Mouse (Mus musculus) left cerebral cortex, adult 2 months (tissue): Measurements from ENCODE around the gene BC107364. TPM values are rescaled to one million over a fixed set of nuclear protein-coding genes. Genes with fewer than 3 reads are reported as not detected.
"Not testable (repeated sequence)": the region's sequence is repeated elsewhere in the genome, so short reads cannot be mapped to it uniquely, and the experiment has no call there.

ENCODE experiments used
- DNase-seq, 2 experiments: peaks; one replicate each; pipeline ENCODE4 v3.0.0; 2021 to 2022; ENCODE audit warnings: low spot score in 2 of 2, mixed read lengths in 1 of 2; ENCODE audit errors: extremely low spot score in 1 of 2
- H3K27ac ChIP-seq: fragments of 200-600 bp; 2 replicates; pipeline ENCODE4 v1.8.1; 2022
- H3K4me3 ChIP-seq: fragments of 200-600 bp; 2 replicates; pipeline ENCODE4 v1.8.1; 2022
- CTCF ChIP-seq: fragments of 200-600 bp; IDR thresholded peaks from 2 replicates; pipeline ENCODE4 v1.8.1; 2022; ENCODE audit warnings: antibody characterized with exemption, mild to moderate bottlenecking, moderate library complexity
- intact Hi-C: fragments of 180-260 bp; cut with DNase I; formaldehyde crosslinking; loops from one replicate; pipeline ENCODE4 v1.15.1; 2025
- total RNA-seq, 2 experiments: library from RNA; stranded (reverse); gene quantifications; 2 replicates each; pipeline ENCODE4 v1.2.3; 2021

The BC107364 gene
- total RNA-seq, 2 experiments from 2014 or later: not detected

- TF ChIP-seq CTCF: no peak
- intact Hi-C loops: no loop called here
- Histone ChIP-seq H3K4me3 (no peak overlapping the region), H3K27ac (no peak overlapping the region)
- no peak for DNase-seq
These were observed 42.8 kb upstream of the BC107364 start for GRCm38 (mm10) chr3:96494912-96495311.

- intact Hi-C loops, H3K4me3 ChIP-seq, DNase-seq, H3K27ac ChIP-seq: not testable (repeated sequence)
These were observed 42.4 kb upstream of the BC107364 start for GRCm38 (mm10) chr3:96494456-96494855.

DNA sequence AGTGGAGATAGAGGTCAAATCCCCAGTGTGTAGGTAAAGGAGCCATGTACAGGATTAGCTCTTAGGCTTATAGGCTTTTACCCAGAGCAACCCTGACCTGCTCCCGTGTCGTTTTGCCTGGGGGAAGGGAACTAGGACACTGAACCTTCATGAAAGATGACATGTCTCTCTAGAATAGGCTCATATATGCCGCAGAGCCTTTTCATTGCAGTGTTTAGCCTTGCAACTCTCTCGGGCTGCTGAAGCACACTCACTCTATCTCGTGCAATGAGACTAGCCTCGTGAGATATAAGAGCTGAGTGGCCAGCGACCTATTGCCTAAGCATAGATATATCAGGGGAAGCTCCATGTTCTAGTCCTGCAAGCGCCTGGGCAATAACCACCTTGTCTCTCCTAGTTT lies 37.5 kb upstream of the BC107364 start:
- H3K4me3 ChIP-seq, DNase-seq, intact Hi-C loops: not testable (repeated sequence)
- H3K27ac ChIP-seq: peak overlapping the region; percentile 81

DNA sequence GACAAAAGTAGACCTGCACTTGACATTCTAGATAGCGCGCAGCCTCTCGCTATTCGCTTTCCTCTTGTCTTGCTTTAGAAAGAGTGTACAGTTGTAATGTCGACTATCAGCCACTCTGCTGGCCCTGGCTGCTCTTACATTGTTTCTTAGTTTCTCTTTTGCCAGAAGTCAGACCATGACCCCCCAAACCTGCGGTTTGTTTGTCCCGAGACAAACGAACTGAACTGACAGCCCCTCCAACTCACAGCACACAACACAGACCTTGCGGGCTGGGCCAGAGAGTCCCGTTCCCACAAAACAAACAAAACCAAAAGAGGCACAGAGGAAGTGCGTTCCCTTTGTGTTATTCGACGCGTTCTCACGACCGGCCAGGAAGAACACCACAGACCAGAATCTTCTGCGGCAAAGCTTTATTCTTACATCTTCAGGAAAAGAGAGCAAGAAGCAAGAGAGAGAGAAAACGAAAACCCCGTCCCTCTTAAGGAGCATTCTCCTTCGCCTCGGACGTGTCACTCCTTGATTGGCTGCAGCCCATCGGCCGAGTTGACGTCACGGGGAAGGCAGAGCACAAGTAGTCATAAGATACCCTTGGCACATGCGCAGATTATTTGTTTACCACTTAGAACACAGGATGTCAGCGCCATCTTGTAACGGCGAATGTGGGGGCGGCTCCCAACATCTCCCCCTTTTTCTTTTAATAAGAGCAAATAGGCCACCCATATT lies 37.0 kb upstream of the BC107364 start:
- DNase-seq, intact Hi-C loops: not testable (repeated sequence)
- Histone ChIP-seq H3K27ac (peak overlapping the region; percentile 84), H3K4me3 (0 out of 2 replicates have a peak overlapping the region, but pooled peaks have one; percentile 29)

- intact Hi-C loops, DNase-seq: not testable (repeated sequence)
- Histone ChIP-seq H3K4me3 (peak overlapping the region; percentile 48), H3K27ac (peak overlapping the region; percentile 76; the same call in 1 of the 2 replicates)
These were observed 36.3 kb upstream of the BC107364 start for GRCm38 (mm10) chr3:96488290-96488906.

- peak; percentile 17 for TF ChIP-seq CTCF
- intact Hi-C loops: no loop called here
- no peak for DNase-seq
- H3K27ac ChIP-seq: peak overlapping the region; percentile 76; the same call in 1 of the 2 replicates
- peak overlapping the region; percentile 48 for H3K4me3 ChIP-seq
These were observed 35.6 kb upstream of the BC107364 start for GRCm38 (mm10) chr3:96487596-96488289.

DNA sequence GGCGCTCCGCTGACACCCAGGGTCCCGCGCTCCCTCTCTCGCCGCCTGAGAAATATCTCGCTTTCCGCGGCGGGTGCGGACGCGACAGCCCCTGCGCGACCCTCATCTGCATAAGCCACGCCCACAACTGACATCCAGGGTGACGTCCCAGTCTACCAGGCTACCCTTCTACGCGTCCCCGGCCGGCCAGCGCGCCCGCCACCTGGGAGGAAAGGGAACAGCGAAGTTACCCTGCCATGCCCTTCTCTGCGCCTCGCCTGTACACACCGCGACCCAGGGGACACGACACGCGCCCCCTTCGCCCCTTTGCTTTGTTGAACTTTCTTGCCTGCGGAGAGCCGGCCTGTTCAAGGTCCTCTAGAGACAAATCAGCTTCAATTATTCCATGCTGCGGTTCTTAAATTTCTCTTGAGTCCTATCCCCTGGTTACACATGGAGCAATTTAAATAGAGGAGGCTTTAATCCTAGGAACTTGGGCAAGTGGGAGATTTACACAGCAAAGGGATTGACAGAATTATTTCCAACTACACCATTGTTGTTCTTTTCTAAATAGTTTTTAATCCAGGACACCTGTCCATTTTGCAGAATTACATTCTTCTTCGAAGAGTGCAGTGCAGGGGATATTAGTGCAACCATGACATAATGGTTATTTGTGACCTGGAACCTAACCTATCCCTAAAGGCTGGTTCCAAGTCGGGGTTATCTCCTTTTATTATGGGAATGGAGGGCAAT lies 34.9 kb upstream of the BC107364 start:
- peak overlapping the region; percentile 33; the same call in 1 of the 2 replicates for H3K4me3 ChIP-seq
- DNase-seq, H3K27ac ChIP-seq, intact Hi-C loops: not testable (repeated sequence)

DNA sequence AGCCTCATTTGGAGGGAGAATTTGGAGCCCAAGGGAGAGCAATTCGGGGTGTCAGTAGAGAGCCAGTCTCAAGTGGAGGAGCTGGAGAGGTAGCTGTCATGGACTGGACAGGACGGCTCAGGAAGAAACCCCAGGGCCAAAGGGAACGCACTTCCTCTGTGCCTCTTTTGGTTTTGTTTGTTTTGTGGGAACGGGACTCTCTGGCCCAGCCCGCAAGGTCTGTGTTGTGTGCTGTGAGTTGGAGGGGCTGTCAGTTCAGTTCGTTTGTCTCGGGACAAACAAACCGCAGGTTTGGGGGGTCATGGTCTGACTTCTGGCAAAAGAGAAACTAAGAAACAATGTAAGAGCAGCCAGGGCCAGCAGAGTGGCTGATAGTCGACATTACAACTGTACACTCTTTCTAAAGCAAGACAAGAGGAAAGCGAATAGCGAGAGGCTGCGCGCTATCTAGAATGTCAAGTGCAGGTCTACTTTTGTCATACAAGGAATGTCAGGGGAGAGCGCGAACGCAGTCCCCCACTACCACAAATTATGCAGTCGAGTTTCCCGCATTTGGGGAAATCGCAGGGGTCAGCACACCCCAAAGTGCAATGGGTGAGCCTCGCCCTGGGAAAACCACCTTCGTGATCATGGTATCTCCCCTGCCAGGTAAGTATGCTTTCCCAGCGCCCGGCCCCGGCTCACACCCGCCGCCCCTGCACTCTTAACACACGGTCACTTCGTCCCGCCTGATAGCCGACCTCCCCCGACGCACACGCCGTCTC lies 34.1 kb upstream of the BC107364 start:
- intact Hi-C loops, H3K4me3 ChIP-seq, H3K27ac ChIP-seq, DNase-seq: not testable (repeated sequence)

DNA sequence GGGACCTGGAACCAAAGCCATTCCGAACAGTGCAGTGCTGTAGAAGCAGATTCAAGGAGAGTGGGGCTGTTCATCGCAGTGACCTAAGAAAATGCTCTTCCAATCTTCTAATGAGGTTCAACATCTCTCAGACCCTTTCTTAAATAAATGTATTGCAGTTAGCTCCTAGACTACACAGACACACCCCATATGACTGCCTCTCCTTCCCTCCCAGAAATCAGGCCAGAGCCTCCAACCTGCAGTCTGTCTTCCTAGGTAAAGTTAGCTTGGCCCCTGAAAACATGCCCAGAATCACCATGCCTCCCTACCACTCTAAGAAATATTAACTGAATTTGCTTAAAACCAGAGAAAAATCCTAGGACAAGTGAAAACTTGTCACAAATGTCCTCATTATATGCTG lies 33.3 kb upstream of the BC107364 start:
- no peak for DNase-seq
- intact Hi-C loops: no loop called here
- no peak overlapping the region for H3K4me3 ChIP-seq
- no peak overlapping the region for H3K27ac ChIP-seq
- TF ChIP-seq CTCF: no peak

DNA sequence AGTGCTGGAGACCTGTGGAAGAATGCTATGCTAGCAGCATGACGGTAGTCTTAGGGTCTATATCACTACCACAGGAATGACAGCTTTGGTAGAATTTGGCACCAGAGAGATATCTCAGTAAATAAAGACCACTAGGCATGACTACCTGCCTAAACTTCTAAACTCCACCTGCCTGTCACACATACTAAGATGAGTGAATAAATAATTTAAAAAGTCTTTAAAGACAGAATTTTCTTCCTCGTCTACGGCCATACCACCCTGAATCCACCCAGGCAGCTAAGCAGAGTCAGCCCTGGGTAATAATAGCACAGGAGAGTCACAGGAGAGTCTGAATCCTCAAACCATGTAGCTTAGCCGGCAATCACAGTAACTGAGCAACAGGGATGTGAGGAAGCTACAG lies 32.8 kb upstream of the BC107364 start:
- H3K27ac ChIP-seq: no peak overlapping the region
- TF ChIP-seq CTCF: no peak
- intact Hi-C loops: no loop called here
- no peak overlapping the region for H3K4me3 ChIP-seq
- DNase-seq: no peak

GRCm38 (mm10) chr3:96483946-96484345 lies 31.8 kb upstream of the BC107364 start:
- intact Hi-C loops: no loop called here
- Histone ChIP-seq H3K27ac (no peak overlapping the region), H3K4me3 (no peak overlapping the region)
- DNase-seq: no peak
- no peak for TF ChIP-seq CTCF
